Comparison of ENCODE assay signal across 15 mouse cellular contexts in genomic region chr10:96181883-96182628, GRCm38 (mm10). TPM values are rescaled to one million over a fixed set of nuclear protein-coding genes. Genes with fewer than 3 reads are reported as not detected.
DNase-seq lines count a peak whose midpoint lies in the region; ATAC-seq and TF ChIP-seq lines count a peak whose summit lies in the region.
"Had no signal": no experiment of that assay in that cellular context is flagged by ENCODE, and none has a peak within 500 bp of the region (broad histone marks: within the 10 kb centered on the region; RNA-seq: fewer than 3 reads in every experiment).

No protein-coding gene starts in this region.

- H3K9ac ChIP-seq in intestine, postnatal 0 days (ENCODE audit: low read depth, low read length): no peak overlapping the region
- H3K9ac ChIP-seq in intestine, embryonic 15.5 days: no peak overlapping the region
- H3K9ac ChIP-seq: limb, embryonic 12.5 days had no signal

- H3K9me3 ChIP-seq in intestine, postnatal 0 days (ENCODE audit: control insufficient read depth): no peaks in the 10 kb centered on the region
- H3K9me3 ChIP-seq in intestine, embryonic 15.5 days: no peaks in the 10 kb centered on the region
- H3K9me3 ChIP-seq: limb, embryonic 12.5 days had no signal

- ATAC-seq in cerebellum, adult (ENCODE audit: insufficient number of reproducible peaks, low FRiP score, low TSS enrichment): no peak
- ATAC-seq in intestine, postnatal 0 days: no peak
- no peak for ATAC-seq in intestine, embryonic 15.5 days
- ATAC-seq in megakaryocyte-erythroid progenitor cell, adult 5-6 weeks (replicated peaks; ENCODE audit: low FRiP score, low TSS enrichment, poor library complexity, severe bottlenecking): 0 out of 2 replicates have a peak, but pooled peaks have one; percentile 27

- TF ChIP-seq CTCF in intestine, postnatal 0 days (IDR thresholded peaks at IDR 0.05; ENCODE audit: low read depth): peak; percentile 39
- no peak for TF ChIP-seq CTCF in spleen, adult 2 months (IDR thresholded peaks at IDR 0.05; ENCODE audit: extremely low read depth, insufficient read depth, insufficient read length, insufficient replicate concordance)

- H3K27me3 ChIP-seq in intestine, postnatal 0 days (replicated peaks; ENCODE audit: control insufficient read depth, insufficient read depth, low read length): no peaks in the 10 kb centered on the region
- no peaks in the 10 kb centered on the region for H3K27me3 ChIP-seq in intestine, embryonic 15.5 days (replicated peaks)
- no peaks in the 10 kb centered on the region for H3K27me3 ChIP-seq in spleen, adult 2 months (ENCODE audit: control insufficient read depth, insufficient read depth, low read length)
- H3K27me3 ChIP-seq: limb, embryonic 12.5 days had no signal

- H3K4me2 ChIP-seq in intestine, postnatal 0 days (replicated peaks; ENCODE audit: low read depth): no peak overlapping the region
- no peak overlapping the region for H3K4me2 ChIP-seq in intestine, embryonic 15.5 days (replicated peaks)
- H3K4me2 ChIP-seq: limb, embryonic 12.5 days had no signal

- 0 out of 2 replicates have a peak, but pooled peaks cover 3% of the 10 kb centered on the region for H3K4me1 ChIP-seq in intestine, postnatal 0 days (replicated peaks; ENCODE audit: control insufficient read depth, insufficient read depth, low read length)
- no peaks in the 10 kb centered on the region; the same call in 1 of the 2 replicates for H3K4me1 ChIP-seq in intestine, embryonic 15.5 days (replicated peaks)
- H3K4me1 ChIP-seq in spleen, adult 2 months (ENCODE audit: control insufficient read depth, insufficient read depth, insufficient read length): peaks cover 7% of the 10 kb centered on the region; the same call in 1 of the 2 replicates
- H3K4me1 ChIP-seq: limb, embryonic 12.5 days had no signal

- TF ChIP-seq POLR2A in spleen, adult 2 months (IDR thresholded peaks at IDR 0.05; ENCODE audit: low read depth, low read length): no peak

- DNase-seq in cerebellum, postnatal 10 days: peak; percentile 11 to 12
- no peak for DNase-seq in spleen, adult 2 months (ENCODE audit: low read depth in 1 of 2, low spot score in 2 of 2)
- no peak for DNase-seq in spleen, adult 18-20 months
- no peak for DNase-seq in spleen, postnatal 10 days (ENCODE audit: low spot score in 2 of 2)
- DNase-seq: heart, postnatal 14 days; kidney, adult 11 months; right cerebral cortex, postnatal 4 days had no signal

- 97% methylated on average over 6 of the region's 6 CpGs for WGBS in intestine, postnatal 0 days
- WGBS in intestine, embryonic 15.5 days: 84% methylated on average over 6 of the region's 6 CpGs
- WGBS in spleen, adult 2 months: 90% methylated on average over 6 of the region's 6 CpGs

- no peak overlapping the region for H3K4me3 ChIP-seq in intestine, postnatal 0 days (ENCODE audit: low read depth, low read length)
- no peak overlapping the region for H3K4me3 ChIP-seq in intestine, embryonic 15.5 days (replicated peaks)
- no peak overlapping the region for H3K4me3 ChIP-seq in spleen, adult 2 months (ENCODE audit: extremely low read depth, insufficient read depth, insufficient read length)
- H3K4me3 ChIP-seq: limb, embryonic 12.5 days had no signal

- no peaks in the 10 kb centered on the region for H3K36me3 ChIP-seq in intestine, postnatal 0 days (ENCODE audit: control insufficient read depth, insufficient read depth)
- H3K36me3 ChIP-seq in intestine, embryonic 15.5 days: no peaks in the 10 kb centered on the region
- no peaks in the 10 kb centered on the region for H3K36me3 ChIP-seq in spleen, adult 2 months (ENCODE audit: control insufficient read depth, insufficient read depth, low read length)
- H3K36me3 ChIP-seq: limb, embryonic 12.5 days had no signal

- peak overlapping the region; percentile 50; the same call in 1 of the 2 replicates for H3K27ac ChIP-seq in intestine, postnatal 0 days (ENCODE audit: low read depth, low read length)
- H3K27ac ChIP-seq in intestine, embryonic 15.5 days: no peak overlapping the region
- peak overlapping the region; percentile 30; the same call in 1 of the 2 replicates for H3K27ac ChIP-seq in spleen, adult 2 months (ENCODE audit: insufficient read depth, low read length)
- H3K27ac ChIP-seq: limb, embryonic 12.5 days had no signal

RNA-seq across cellular contexts. Expression of gene Gm5426, which starts 45.7 kb away (rescaled TPM):
- not detected in 2 replicates for polyA plus RNA-seq in intestine, postnatal 0 days (2015; fragmentation: Nextera tagmentation; extraction: Ambion mirVana)
- polyA plus RNA-seq in intestine, embryonic 15.5 days (2015; fragmentation: Nextera tagmentation; extraction: Ambion mirVana): not detected in 2 replicates
- polyA plus RNA-seq in spleen, adult 2 months (2012; rRNA removed): not detected in 2 replicates
- total RNA-seq in megakaryocyte-erythroid progenitor cell, adult 5-6 weeks (2014; fragmentation: Nextera tagmentation): not detected in 2 replicates
- not detected in 2 replicates for total RNA-seq in megakaryocyte-erythroid progenitor cell, adult 5-6 weeks (2017)
- total RNA-seq: heart, postnatal 14 days; layer of hippocampus, adult 18-20 months; megakaryocyte progenitor cell, adult 5-6 weeks had no signal
- polyA plus RNA-seq: limb, embryonic 12.5 days; neural tube, embryonic 14.5 days had no signal

Comparison
In these comparisons a context has a peak if more than half of its experiments do, and no peak if none do; other contexts are left out.
1. DNase-seq: peak in cerebellum, postnatal 10 days (2 of 2); none in spleen, adult 2 months (0 of 2), spleen, adult 18-20 months (0 of 2) and spleen, postnatal 10 days (0 of 2).